Mouse (Mus musculus): ENCODE measurements around the gene Gsg1l.

DNA sequence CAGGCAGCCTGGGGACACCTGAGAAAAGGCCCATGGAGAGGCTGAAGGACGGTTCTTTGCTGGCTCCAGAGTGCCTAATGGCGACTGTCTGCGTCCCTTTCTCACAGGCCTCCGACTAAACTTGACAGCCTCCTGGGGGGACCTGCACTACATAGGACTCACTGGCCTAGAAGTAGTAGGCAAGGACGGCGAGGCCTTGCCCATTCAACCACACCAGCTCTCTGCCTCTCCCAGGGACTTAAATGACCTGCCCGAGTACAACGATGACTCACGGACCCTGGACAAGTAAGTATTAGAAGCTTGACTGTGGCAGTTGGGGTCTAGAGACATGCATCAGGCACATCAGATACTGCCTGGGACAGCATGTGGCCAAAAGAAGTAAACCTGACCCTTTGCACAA, 221.8 kb downstream of the Gsg1l start:
- TF ChIP-seq CTCF (IDR thresholded peaks at IDR 0.05; ENCODE audit: extremely low read depth, insufficient read depth, insufficient read length, insufficient replicate concordance) (no peak), POLR2A (IDR thresholded peaks at IDR 0.05; ENCODE audit: low read depth, low read length) (no peak)
